Mouse (Mus musculus): ENCODE data around the gene Pigq. TPM values are rescaled to one million over a fixed set of nuclear protein-coding genes. Genes with fewer than 3 reads are reported as not detected.

Pigq gene
- total RNA-seq, 4 experiments from 2014 or later, result 37.3 to 48.3 (median 47.8) TPM

GRCm38 (mm10) chr17:25958771-25959494 is 14.2 kb upstream of the Pigq start:
- DNase-seq (ENCODE audit: low spot score), result no peak

GRCm38 (mm10) chr17:25957586-25958051 is 12.9 kb upstream of the Pigq start:
- DNase-seq (ENCODE audit: low spot score), result no peak

GRCm38 (mm10) chr17:25956631-25957030 is 11.9 kb upstream of the Pigq start:
- DNase-seq (ENCODE audit: low spot score), result no peak

- DNase-seq (ENCODE audit: low spot score), result no peak
Observed at GRCm38 (mm10) chr17:25956201-25956600, 11.5 kb upstream of the Pigq start.

GRCm38 (mm10) chr17:25955736-25956135 is 11.0 kb upstream of the Pigq start:
- DNase-seq (ENCODE audit: low spot score), result no peak

- no peak for DNase-seq (ENCODE audit: low spot score)
Observed at GRCm38 (mm10) chr17:25954671-25955070, 9.9 kb upstream of the Pigq start.

GRCm38 (mm10) chr17:25953161-25953560 is 8.4 kb upstream of the Pigq start:
- no peak for DNase-seq (ENCODE audit: low spot score)

GRCm38 (mm10) chr17:25951803-25952623 is 7.3 kb upstream of the Pigq start, which contains the start of gene A930017K11Rik:
Gene A930017K11Rik (minus strand): TSS chr17:25952565.
- DNase-seq (ENCODE audit: low spot score), result no peak

- DNase-seq (ENCODE audit: low spot score), result no peak
Observed at GRCm38 (mm10) chr17:25951225-25951802, 6.6 kb upstream of the Pigq start.

- no peak for DNase-seq (ENCODE audit: low spot score)
Observed at GRCm38 (mm10) chr17:25950706-25951105, 6.0 kb upstream of the Pigq start.

GRCm38 (mm10) chr17:25949981-25950380 is 5.2 kb upstream of the Pigq start:
- DNase-seq (ENCODE audit: low spot score), result no peak

GRCm38 (mm10) chr17:25948051-25948450 is 3.3 kb upstream of the Pigq start:
- DNase-seq (ENCODE audit: low spot score), result no peak

- DNase-seq (ENCODE audit: low spot score), result no peak
Observed at GRCm38 (mm10) chr17:25947576-25947975, 2.8 kb upstream of the Pigq start.

- no peak for DNase-seq (ENCODE audit: low spot score)
Observed at GRCm38 (mm10) chr17:25946891-25947290, 2.2 kb upstream of the Pigq start.

GRCm38 (mm10) chr17:25946349-25946748 is 1.6 kb upstream of the Pigq start:
- DNase-seq (ENCODE audit: low spot score), result no peak

GRCm38 (mm10) chr17:25945517-25946155 is 900 bp upstream of the Pigq start:
- DNase-seq (ENCODE audit: low spot score), result peak; percentile 40

GRCm38 (mm10) chr17:25943769-25944168 is 967 bp downstream of the Pigq start:
- DNase-seq (ENCODE audit: low spot score), result no peak

GRCm38 (mm10) chr17:25943221-25943620 is 1.5 kb downstream of the Pigq start:
- no peak for DNase-seq (ENCODE audit: low spot score)

- no peak for DNase-seq (ENCODE audit: low spot score)
Observed at GRCm38 (mm10) chr17:25942597-25943151, 2.1 kb downstream of the Pigq start.

- peak; percentile 55 for DNase-seq (ENCODE audit: low spot score)
Observed at GRCm38 (mm10) chr17:25941511-25942241, 3.1 kb downstream of the Pigq start.

- DNase-seq (ENCODE audit: low spot score), result no peak
Observed at GRCm38 (mm10) chr17:25934526-25934925, 10.2 kb downstream of the Pigq start.

All from heart, adult 8-10 months (tissue).